Mouse (Mus musculus) erythroblast, adult 5-6 weeks (primary cell): ENCODE measurements around the gene Aipl1. TPM values are rescaled to one million over a fixed set of nuclear protein-coding genes. Genes with fewer than 3 reads are reported as not detected.

Source experiments
- ATAC-seq: replicated peaks from 2 replicates; pipeline ENCODE4 v1.8.0; 2016; ENCODE audit warnings: moderate number of reproducible peaks, mild to moderate bottlenecking, moderate TSS enrichment, inconsistent platforms; ENCODE audit not compliant: poor library complexity, low FRiP score, severe bottlenecking
- total RNA-seq, 2 experiments: library from RNA; stranded (forward) in 1 of 2; stranded (reverse) in 1 of 2; fragments of 150-400 nt in 1 of 2; fragments of 200-764, 138-1000 nt in 1 of 2; gene quantifications; 2 replicates each; pipeline versions ENCODE4 v1.2.3 to v1.2.4; 2015 to 2017; ENCODE audit warnings: low replicate concordance in 2 of 2

Gene Aipl1
- total RNA-seq, 2 experiments from 2014 or later = not detected

DNA sequence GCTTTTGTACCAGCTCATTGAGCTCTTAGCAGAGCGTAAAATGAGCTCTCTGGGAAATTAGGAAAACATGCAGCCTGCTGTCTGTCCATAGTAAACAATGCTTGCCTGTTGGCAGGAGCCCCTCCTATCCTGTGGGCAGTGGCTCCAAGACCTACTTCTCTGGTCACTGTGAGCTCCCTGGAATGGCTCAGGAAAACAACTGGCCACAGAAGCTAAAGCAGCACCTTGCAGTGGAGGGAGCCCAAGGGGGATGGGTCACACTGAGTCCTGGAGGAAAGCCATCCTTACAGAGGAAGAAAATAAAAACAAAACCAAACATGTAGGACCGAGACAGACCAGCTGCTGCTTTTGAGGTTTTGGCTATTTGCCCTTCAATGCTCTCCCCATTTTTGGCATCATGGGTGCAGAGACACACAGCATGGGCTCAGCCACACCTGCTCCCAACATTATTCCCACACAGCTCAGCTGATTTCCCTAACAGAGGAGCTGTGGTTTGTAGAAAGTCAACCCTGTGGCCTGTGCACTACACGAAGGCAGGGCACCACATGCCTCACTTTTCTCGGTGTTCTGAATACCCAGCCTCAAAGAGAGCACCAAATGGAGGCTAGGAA lies 52.1 kb downstream of the Aipl1 start:
- ATAC-seq = no peak

DNA sequence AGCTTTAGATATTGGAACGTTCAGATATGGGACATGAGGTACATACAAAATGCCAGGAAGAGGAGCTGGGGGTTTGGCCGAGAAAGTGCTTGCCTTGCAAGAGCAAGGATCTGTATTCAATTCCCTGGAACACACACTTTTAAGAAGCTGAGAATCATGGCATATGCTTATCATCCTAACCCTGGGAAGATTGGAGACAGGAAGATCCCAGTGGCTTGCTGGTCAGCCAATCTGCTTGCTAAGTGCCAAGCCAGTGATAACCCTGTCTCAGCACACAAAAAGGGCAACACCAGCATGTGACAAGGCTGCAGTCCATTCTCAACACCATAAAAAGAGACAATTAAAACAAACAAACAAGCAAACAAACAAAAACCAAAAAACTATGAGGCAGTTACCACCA lies 53.2 kb downstream of the Aipl1 start:
- ATAC-seq = no peak

Other genes starting within 250 kb of the Aipl1 start
- gene Pimreg, start 4.5 kb upstream of the Aipl1 start, total RNA-seq (2015; ENCODE audit: low replicate concordance) = 5.6 and 6.5 TPM in 2 replicates
- gene Pimreg, start 4.5 kb upstream of the Aipl1 start, total RNA-seq (2017; ENCODE audit: low replicate concordance) = 2.0 and 2.2 TPM in 2 replicates
- gene Pitpnm3, start 98.3 kb upstream of the Aipl1 start, total RNA-seq (2015; ENCODE audit: low replicate concordance) = not detected in 2 replicates
- gene Pitpnm3, start 98.3 kb upstream of the Aipl1 start, total RNA-seq (2017; ENCODE audit: low replicate concordance) = 0.14 TPM in 1 of 2 replicates, not detected in the other
- gene Gm43951, start 169.3 kb upstream of the Aipl1 start, total RNA-seq (2015; ENCODE audit: low replicate concordance) = not detected in 2 replicates
- not detected in 2 replicates for gene Gm43951, start 169.3 kb upstream of the Aipl1 start, total RNA-seq (2017; ENCODE audit: low replicate concordance)
- gene 4933427D14Rik, start 169.9 kb upstream of the Aipl1 start, total RNA-seq (2015; ENCODE audit: low replicate concordance) = 0.84 and 4.2 TPM in 2 replicates
- gene 4933427D14Rik, start 169.9 kb upstream of the Aipl1 start, total RNA-seq (2017; ENCODE audit: low replicate concordance) = 5.9 and 8.9 TPM in 2 replicates
- gene Txndc17, start 170.0 kb upstream of the Aipl1 start, total RNA-seq (2015; ENCODE audit: low replicate concordance) = 32.5 and 42.6 TPM in 2 replicates
- gene Txndc17, start 170.0 kb upstream of the Aipl1 start, total RNA-seq (2017; ENCODE audit: low replicate concordance) = 13.6 and 17.0 TPM in 2 replicates
- gene Med31, start 178.1 kb upstream of the Aipl1 start, total RNA-seq (2015; ENCODE audit: low replicate concordance) = 0.77 and 7.7 TPM in 2 replicates
- 4.1 and 6.6 TPM in 2 replicates for gene Med31, start 178.1 kb upstream of the Aipl1 start, total RNA-seq (2017; ENCODE audit: low replicate concordance)
- not detected in 2 replicates for gene Slc13a5, start 229.7 kb upstream of the Aipl1 start, total RNA-seq (2015; ENCODE audit: low replicate concordance)
- not detected in 2 replicates for gene Slc13a5, start 229.7 kb upstream of the Aipl1 start, total RNA-seq (2017; ENCODE audit: low replicate concordance)